In the genomic region with DNA sequence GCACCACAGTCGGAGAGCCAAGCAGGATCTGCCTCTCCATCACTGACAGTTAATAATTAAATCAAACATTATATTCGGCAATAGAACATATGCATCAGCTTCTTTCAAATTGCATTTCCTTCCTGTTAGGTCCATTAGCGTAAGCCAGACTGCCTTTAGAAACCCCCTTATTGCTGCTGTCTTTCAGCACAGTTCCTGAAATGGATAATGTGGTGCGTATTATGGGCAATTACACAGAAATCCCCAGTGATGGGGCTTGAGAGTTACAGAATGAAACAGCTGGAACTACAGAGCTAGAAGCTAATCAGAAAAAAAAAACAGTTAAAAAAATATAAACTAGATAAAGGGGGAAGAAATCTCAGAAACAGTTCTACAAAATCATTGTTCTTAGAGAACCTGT, we compare ENCODE assay signal across 25 mouse cellular contexts.
DNase-seq lines count a peak whose midpoint lies in the region; ATAC-seq and TF ChIP-seq lines count a peak whose summit lies in the region.
"Had no signal": no experiment of that assay in that cellular context is flagged by ENCODE, and none has a peak within 500 bp of the region (broad histone marks: within the 10 kb centered on the region; RNA-seq: fewer than 3 reads in every experiment).

No protein-coding gene starts in this region.

- H3K9ac ChIP-seq in forebrain, embryonic 16.5 days (replicated peaks; ENCODE audit: low read depth, low read length), result no peak overlapping the region
- no peak overlapping the region for H3K9ac ChIP-seq in forebrain, postnatal 0 days
- no peak overlapping the region for H3K9ac ChIP-seq in midbrain, postnatal 0 days (replicated peaks; ENCODE audit: low read length, poor library complexity, severe bottlenecking)
- no peak overlapping the region for H3K9ac ChIP-seq in midbrain, embryonic 16.5 days (ENCODE audit: low read depth, low read length)
- H3K9ac ChIP-seq: embryonic facial prominence, embryonic 13.5 days; forebrain, embryonic 15.5 days; heart, embryonic 12.5 days; hindbrain, embryonic 14.5 days; limb, embryonic 13.5 days had no signal

- H3K4me1 ChIP-seq in forebrain, embryonic 16.5 days (replicated peaks; ENCODE audit: control insufficient read depth, insufficient read depth, low read length), result peaks cover 3% of the 10 kb centered on the region; the same call in 1 of the 2 replicates
- no peaks in the 10 kb centered on the region for H3K4me1 ChIP-seq in forebrain, postnatal 0 days (ENCODE audit: insufficient read depth)
- H3K4me1 ChIP-seq in midbrain, postnatal 0 days (ENCODE audit: insufficient read depth, low read length), result no peaks in the 10 kb centered on the region
- no peaks in the 10 kb centered on the region for H3K4me1 ChIP-seq in midbrain, embryonic 16.5 days (ENCODE audit: control insufficient read depth, insufficient read depth, low read length)
- H3K4me1 ChIP-seq: embryonic facial prominence, embryonic 13.5 days; heart, embryonic 12.5 days; limb, embryonic 13.5 days had no signal

- H3K4me2 ChIP-seq in forebrain, embryonic 16.5 days (ENCODE audit: low read length), result no peak overlapping the region
- H3K4me2 ChIP-seq in forebrain, postnatal 0 days (ENCODE audit: low read depth), result no peak overlapping the region
- no peak overlapping the region for H3K4me2 ChIP-seq in midbrain, postnatal 0 days (ENCODE audit: low read depth, low read length, poor library complexity, severe bottlenecking)
- H3K4me2 ChIP-seq in midbrain, embryonic 16.5 days (ENCODE audit: low read length), result no peak overlapping the region
- H3K4me2 ChIP-seq: embryonic facial prominence, embryonic 13.5 days; forebrain, embryonic 15.5 days; heart, embryonic 12.5 days; hindbrain, embryonic 14.5 days; limb, embryonic 13.5 days; liver, embryonic 11.5 days had no signal

- peak; percentile 7 for DNase-seq in embryo, embryonic 10.5 days (ENCODE audit: low spot score)
- DNase-seq in embryo, embryonic 9.5 days (ENCODE audit: extremely low spot score), result no peak
- no peak for DNase-seq in forebrain, postnatal 0 days
- peak; percentile 19 for DNase-seq in midbrain, postnatal 0 days (ENCODE audit: low spot score)
- peak; percentile 36 for DNase-seq in retina, embryonic 14.5 days (ENCODE audit: low spot score)
- DNase-seq in thymus, postnatal 0 days (ENCODE audit: low spot score), result no peak
- DNase-seq: adrenal gland, postnatal 14 days; cerebellum, adult 11-12 months; cerebellum, adult 9-11 months; heart, adult 2 months; kidney, adult 2 months; kidney, postnatal 36 days; lung, postnatal 14 days had no signal

- no peaks in the 10 kb centered on the region for H3K36me3 ChIP-seq in forebrain, embryonic 16.5 days (ENCODE audit: control insufficient read depth, insufficient read depth)
- no peaks in the 10 kb centered on the region for H3K36me3 ChIP-seq in forebrain, postnatal 0 days (ENCODE audit: insufficient read depth)
- no peaks in the 10 kb centered on the region for H3K36me3 ChIP-seq in midbrain, postnatal 0 days (ENCODE audit: insufficient read depth, low read length)
- no peaks in the 10 kb centered on the region for H3K36me3 ChIP-seq in midbrain, embryonic 16.5 days (ENCODE audit: control insufficient read depth, insufficient read depth, low read length)
- H3K36me3 ChIP-seq: embryonic facial prominence, embryonic 13.5 days; forebrain, embryonic 15.5 days; G1E; heart, embryonic 12.5 days; limb, embryonic 13.5 days had no signal

- H3K9me3 ChIP-seq in forebrain, embryonic 16.5 days (ENCODE audit: control insufficient read depth, low read length), result no peaks in the 10 kb centered on the region
- H3K9me3 ChIP-seq in forebrain, postnatal 0 days (ENCODE audit: low read length), result no peaks in the 10 kb centered on the region
- no peaks in the 10 kb centered on the region for H3K9me3 ChIP-seq in midbrain, postnatal 0 days (ENCODE audit: low read length)
- no peaks in the 10 kb centered on the region for H3K9me3 ChIP-seq in midbrain, embryonic 16.5 days (replicated peaks; ENCODE audit: control insufficient read depth, low read length, poor library complexity, severe bottlenecking)
- H3K9me3 ChIP-seq: embryonic facial prominence, embryonic 13.5 days; forebrain, embryonic 15.5 days; heart, embryonic 12.5 days; limb, embryonic 13.5 days had no signal

- ATAC-seq in forebrain, embryonic 16.5 days, result peak; percentile 52; the same call in 1 of the 2 replicates
- no peak for ATAC-seq in forebrain, postnatal 0 days
- no peak for ATAC-seq in midbrain, postnatal 0 days (ENCODE audit: low FRiP score)
- no peak for ATAC-seq in midbrain, embryonic 16.5 days
- ATAC-seq: forebrain, embryonic 15.5 days; Patski had no signal

- no peak overlapping the region for H3K27ac ChIP-seq in forebrain, embryonic 16.5 days (ENCODE audit: low read length)
- no peak overlapping the region for H3K27ac ChIP-seq in forebrain, postnatal 0 days (ENCODE audit: low read depth, low read length)
- no peak overlapping the region for H3K27ac ChIP-seq in midbrain, postnatal 0 days (ENCODE audit: low read depth, low read length)
- no peak overlapping the region for H3K27ac ChIP-seq in midbrain, embryonic 16.5 days (ENCODE audit: low read length)
- H3K27ac ChIP-seq: embryonic facial prominence, embryonic 13.5 days; forebrain, embryonic 15.5 days; heart, adult 2 months; hindbrain, embryonic 14.5 days; layer of hippocampus, adult 2 months; limb, embryonic 13.5 days had no signal

- no peak overlapping the region for H3K4me3 ChIP-seq in forebrain, embryonic 16.5 days (replicated peaks; ENCODE audit: low read length)
- H3K4me3 ChIP-seq in forebrain, postnatal 0 days (ENCODE audit: low read depth, low read length), result no peak overlapping the region
- no peak overlapping the region for H3K4me3 ChIP-seq in midbrain, postnatal 0 days (ENCODE audit: low read depth, low read length)
- no peak overlapping the region for H3K4me3 ChIP-seq in midbrain, embryonic 16.5 days (ENCODE audit: low read depth, low read length)
- H3K4me3 ChIP-seq: embryonic facial prominence, embryonic 13.5 days; erythroblast, embryonic 14.5 days; forebrain, embryonic 15.5 days; heart, adult 2 months; heart, embryonic 12.5 days; layer of hippocampus, adult 2 months; limb, embryonic 13.5 days had no signal

- TF ChIP-seq CTCF in forebrain, postnatal 0 days (IDR thresholded peaks at IDR 0.05; ENCODE audit: low read depth), result no peak
- TF ChIP-seq CTCF in midbrain, postnatal 0 days (IDR thresholded peaks at IDR 0.05), result no peak

- no peaks in the 10 kb centered on the region for H3K27me3 ChIP-seq in forebrain, embryonic 16.5 days (replicated peaks; ENCODE audit: control insufficient read depth, insufficient read depth, low read length)
- H3K27me3 ChIP-seq in forebrain, postnatal 0 days (ENCODE audit: insufficient read depth, low read length), result no peaks in the 10 kb centered on the region
- H3K27me3 ChIP-seq in midbrain, postnatal 0 days (ENCODE audit: insufficient read depth, low read length), result no peaks in the 10 kb centered on the region
- H3K27me3 ChIP-seq in midbrain, embryonic 16.5 days (ENCODE audit: control insufficient read depth, insufficient read depth, low read depth, low read length), result no peaks in the 10 kb centered on the region
- H3K27me3 ChIP-seq: embryonic facial prominence, embryonic 13.5 days; forebrain, embryonic 15.5 days; heart, embryonic 12.5 days; limb, embryonic 13.5 days had no signal

- WGBS in forebrain, embryonic 16.5 days, result 48% methylated on average over 4 of the region's 4 CpGs
- WGBS in forebrain, postnatal 0 days, result 53% methylated on average over 4 of the region's 4 CpGs
- WGBS in midbrain, postnatal 0 days, result 60% methylated on average over 4 of the region's 4 CpGs
- WGBS in midbrain, embryonic 16.5 days, result 58% methylated on average over 4 of the region's 4 CpGs

Comparison
In these comparisons a context has a peak if more than half of its experiments do, and no peak if none do; other contexts are left out.
1. DNase-seq: peak in embryo, embryonic 10.5 days (single experiment), midbrain, postnatal 0 days (single experiment) and retina, embryonic 14.5 days (single experiment); none in embryo, embryonic 9.5 days (single experiment), forebrain, postnatal 0 days (single experiment) and thymus, postnatal 0 days (single experiment).